Mouse (Mus musculus): ENCODE results near the gene B3gnt4.
"Not testable (repeated sequence)": the region's sequence is repeated elsewhere in the genome, so short reads cannot be mapped to it uniquely, and the experiment has no call there.

Gene B3gnt4

GRCm38 (mm10) chr5:123510160-123510559, at the start of gene B3gnt4:
TSS of gene B3gnt4 (plus strand) at chr5:123510460.
- no peak for DNase-seq (ENCODE audit: low spot score)

DNA sequence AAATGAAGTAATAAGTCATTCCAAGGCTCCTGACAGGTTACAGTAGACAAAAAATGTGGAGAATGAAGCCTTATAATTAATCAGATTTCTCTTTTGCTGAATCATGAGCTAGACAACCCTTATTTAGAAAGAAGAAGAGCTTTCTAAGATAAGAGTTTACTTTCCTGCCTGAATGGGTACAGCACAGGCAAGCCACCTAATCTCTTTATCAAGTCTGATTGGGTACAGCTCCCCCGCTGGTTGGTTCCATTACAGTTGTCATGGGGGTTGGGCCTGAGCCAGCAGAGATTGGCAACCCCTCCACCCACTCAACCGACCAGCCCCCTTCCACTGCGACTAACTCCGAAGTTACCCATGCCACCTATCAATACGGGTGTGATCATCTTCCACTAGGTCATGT, 48.8 kb upstream of the B3gnt4 start:
- DNase-seq (ENCODE audit: low spot score), result no peak

GRCm38 (mm10) chr5:123464638-123465037, 45.6 kb upstream of the B3gnt4 start:
- no peak for DNase-seq (ENCODE audit: low spot score)

- no peak for DNase-seq (ENCODE audit: low spot score)
Measured at GRCm38 (mm10) chr5:123470784-123471400, 39.4 kb upstream of the B3gnt4 start.

- no peak for DNase-seq (ENCODE audit: low spot score)
Measured at GRCm38 (mm10) chr5:123473817-123474216, 36.4 kb upstream of the B3gnt4 start.

DNA sequence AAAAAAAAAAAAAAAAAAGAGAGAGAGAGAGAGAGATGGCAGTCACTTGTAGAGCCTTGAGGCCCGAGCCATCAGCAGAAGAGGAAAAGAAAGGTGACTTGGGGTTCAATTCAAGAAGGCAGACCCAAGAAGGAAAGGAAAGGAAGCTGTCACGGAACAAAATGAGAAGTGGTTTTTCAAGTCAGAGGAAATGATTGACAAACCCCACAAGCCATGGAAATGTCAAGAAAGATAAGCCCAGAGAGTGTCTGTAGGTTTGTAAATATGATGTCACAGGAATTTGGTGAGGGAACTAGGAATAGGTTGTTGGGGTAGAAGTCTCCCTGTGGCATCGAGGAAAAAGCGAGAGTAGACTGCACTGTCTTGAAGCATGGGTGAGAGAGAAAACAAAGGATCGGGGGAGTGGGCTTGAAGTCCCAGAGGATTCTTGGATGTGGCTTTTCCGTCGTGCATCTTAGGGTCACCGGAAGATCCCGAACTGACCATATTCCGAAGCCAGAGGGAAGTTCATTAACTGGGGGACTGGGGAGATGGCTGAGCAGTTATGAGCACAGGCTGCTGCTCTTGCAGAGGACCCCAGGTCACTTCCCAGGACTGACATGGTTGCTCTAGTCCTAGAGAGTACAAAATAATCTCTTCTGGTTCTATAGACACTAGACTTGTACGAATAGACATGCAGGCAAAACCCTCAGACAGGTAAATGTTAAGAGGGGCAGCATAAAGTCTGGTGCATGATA, 22.4 kb upstream of the B3gnt4 start:
- DNase-seq (ENCODE audit: low spot score), result no peak

GRCm38 (mm10) chr5:123489112-123489785, 21.0 kb upstream of the B3gnt4 start, which contains the start of the genes Lrrc43 and Il31:
TSS of gene Lrrc43 (plus strand) at chr5:123489305.
TSS of gene Il31 (minus strand) at chr5:123489489.
- no peak for DNase-seq (ENCODE audit: low spot score)

- no peak for DNase-seq (ENCODE audit: low spot score)
Measured at GRCm38 (mm10) chr5:123489935-123490334, 20.3 kb upstream of the B3gnt4 start.

GRCm38 (mm10) chr5:123499717-123500116, 10.5 kb upstream of the B3gnt4 start:
- DNase-seq (ENCODE audit: low spot score), result no peak

DNA sequence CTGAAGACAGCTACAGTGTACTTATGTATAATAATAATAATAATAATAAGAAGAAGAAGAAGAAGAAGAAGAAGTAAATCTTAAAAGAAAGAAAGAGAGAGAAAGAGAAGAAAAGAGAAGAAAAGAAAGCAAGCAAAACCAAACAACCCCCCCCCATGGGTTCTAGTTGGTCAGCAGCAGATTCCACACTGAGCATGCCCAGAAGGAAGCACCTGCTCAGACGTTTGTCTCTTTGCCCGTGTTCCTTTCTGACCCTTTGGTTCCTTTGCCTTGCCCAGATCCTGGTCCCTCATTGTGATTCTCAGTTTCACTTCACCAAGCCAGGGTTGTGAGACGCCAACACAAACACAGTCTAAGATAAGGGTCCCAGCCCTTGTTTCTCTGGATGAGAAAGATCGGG, 8.3 kb upstream of the B3gnt4 start:
- no peak for DNase-seq (ENCODE audit: low spot score)

- no peak for DNase-seq (ENCODE audit: low spot score)
Measured at GRCm38 (mm10) chr5:123507936-123508723, 2.1 kb upstream of the B3gnt4 start.

GRCm38 (mm10) chr5:123508921-123509320, 1.3 kb upstream of the B3gnt4 start:
- no peak for DNase-seq (ENCODE audit: low spot score)

DNA sequence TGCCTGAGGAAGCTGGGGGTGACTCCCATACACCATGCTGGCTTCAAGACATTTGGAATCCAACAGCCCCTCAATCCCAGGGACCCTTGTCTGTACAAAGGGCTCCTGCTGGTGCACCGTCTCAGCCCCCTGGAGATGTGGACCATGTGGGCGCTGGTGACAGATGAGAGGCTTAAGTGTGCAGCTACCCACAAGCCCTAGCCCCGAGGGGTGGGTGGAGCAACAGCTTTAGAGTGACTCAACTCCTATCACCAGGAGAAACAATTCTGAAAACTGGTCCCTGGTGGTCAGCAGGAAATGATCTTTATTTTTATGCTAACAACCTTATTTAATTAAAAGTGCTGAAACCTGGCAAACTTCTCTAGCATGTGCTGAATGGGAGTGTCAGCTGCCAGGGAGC, 1.2 kb downstream of the B3gnt4 start:
- DNase-seq (ENCODE audit: low spot score), result not testable (repeated sequence)

- no peak for DNase-seq (ENCODE audit: low spot score)
Measured at GRCm38 (mm10) chr5:123512102-123512501, 1.8 kb downstream of the B3gnt4 start.

GRCm38 (mm10) chr5:123514871-123515270, 4.6 kb downstream of the B3gnt4 start:
- no peak for DNase-seq (ENCODE audit: low spot score)

DNA sequence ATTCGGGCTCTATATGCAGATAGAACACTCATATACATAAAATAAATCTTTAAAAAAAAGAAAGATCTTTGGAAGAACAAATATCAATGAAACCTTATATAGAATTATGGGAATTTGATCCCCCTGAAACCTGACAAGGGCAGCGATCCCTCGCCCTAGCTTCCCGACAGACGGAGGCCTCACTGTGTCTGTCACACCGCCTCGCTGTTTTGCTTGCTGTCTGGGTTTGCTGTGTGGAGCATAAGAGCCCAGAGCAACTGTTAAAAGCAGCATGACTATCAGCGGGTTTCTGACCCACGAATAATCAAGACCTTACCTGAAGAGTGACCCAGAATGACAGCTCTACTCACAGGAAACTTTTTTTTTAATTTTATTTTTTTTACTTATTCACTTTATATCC, 10.4 kb downstream of the B3gnt4 start:
- DNase-seq (ENCODE audit: low spot score), result no peak

GRCm38 (mm10) chr5:123521621-123522020, 11.4 kb downstream of the B3gnt4 start:
- no peak for DNase-seq (ENCODE audit: low spot score)

- DNase-seq (ENCODE audit: low spot score), result no peak
Measured at GRCm38 (mm10) chr5:123522166-123522565, 11.9 kb downstream of the B3gnt4 start.

DNA sequence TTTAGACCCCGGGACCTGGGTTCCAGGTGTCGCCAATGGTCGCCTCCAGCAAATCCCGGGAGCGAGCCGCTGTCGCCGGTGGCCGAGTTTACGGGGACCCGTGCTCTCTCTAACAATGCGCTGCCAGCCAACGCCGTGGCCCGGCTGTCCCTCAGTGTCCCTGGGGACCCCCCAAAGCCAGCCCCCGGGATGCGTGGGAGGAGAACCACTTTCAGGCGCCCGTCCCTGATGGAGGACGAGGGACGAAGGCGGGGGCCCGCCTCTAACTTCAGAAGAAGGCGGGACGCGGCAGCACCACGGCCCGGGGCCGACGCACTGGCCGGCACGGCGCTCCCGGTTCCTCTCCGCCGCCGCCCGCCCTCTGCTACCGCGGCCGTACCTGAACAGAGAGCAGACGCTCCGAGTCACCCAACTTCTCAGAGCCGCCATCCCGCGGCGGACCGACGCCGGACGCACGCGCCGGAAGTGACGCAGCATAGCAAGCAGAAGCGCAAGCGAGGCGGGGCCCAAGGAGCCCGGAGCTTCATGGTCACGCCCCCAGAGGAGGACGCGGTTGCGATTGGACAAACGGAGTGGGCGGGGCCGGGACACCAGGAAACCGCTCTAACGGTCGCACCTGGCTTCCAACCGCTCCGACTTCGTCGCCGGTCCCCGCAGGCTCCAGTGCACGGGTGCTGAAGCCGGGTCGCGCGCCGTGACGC, 13.6 kb downstream of the B3gnt4 start, which contains the start of gene Diablo:
Gene Diablo (minus strand): TSS at position 485 of the 701 bp plus-strand sequence.
- DNase-seq (ENCODE audit: low spot score), result peak; percentile 92

GRCm38 (mm10) chr5:123524393-123524750, 14.1 kb downstream of the B3gnt4 start:
- peak; percentile 41 for DNase-seq (ENCODE audit: low spot score)

DNA sequence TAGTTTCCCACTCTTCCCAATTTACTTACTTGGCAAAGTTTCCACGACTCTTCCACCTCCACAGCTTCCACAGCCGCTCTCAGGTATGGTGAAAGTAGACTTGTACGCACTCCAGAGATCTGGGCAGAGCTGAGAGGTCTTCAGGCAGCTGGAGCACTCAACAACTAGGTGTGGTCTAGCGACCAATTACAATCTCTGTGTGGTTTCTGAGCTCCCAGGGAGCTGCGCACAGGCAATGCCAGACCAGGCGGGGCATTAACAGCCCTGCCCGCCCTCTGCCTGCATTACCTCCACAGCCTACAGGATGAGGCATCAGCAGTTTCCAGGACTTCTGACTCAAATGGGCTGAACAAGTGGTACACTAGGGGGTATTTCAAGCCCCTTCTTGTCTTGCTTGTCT, 15.0 kb downstream of the B3gnt4 start, which contains the start of gene Gm49027:
Gene Gm49027 (minus strand): TSS at position 208 of the 400 bp plus-strand sequence.
- DNase-seq (ENCODE audit: low spot score), result no peak
